Mouse (Mus musculus) liver, postnatal 0 days (tissue): ENCODE measurements at regions not wholly inside any gene's neighbourhood (a gene's known extent, or its start where the extent isn't known, plus 50 kb on each side); places are given as distances from the start of the nearest gene placed in this dataset.

Source experiments
- CTCF ChIP-seq: sonication (generic); IDR thresholded peaks from 2 replicates; pipeline ENCODE4 v1.5.1; 2016; ENCODE audit warnings: antibody characterized with exemption, low read depth
- EP300 ChIP-seq: IDR thresholded peaks from 2 replicates; pipeline ENCODE4 v1.6.1; 2016; ENCODE audit warnings: antibody characterized with exemption, low read depth, mild to moderate bottlenecking

DNA sequence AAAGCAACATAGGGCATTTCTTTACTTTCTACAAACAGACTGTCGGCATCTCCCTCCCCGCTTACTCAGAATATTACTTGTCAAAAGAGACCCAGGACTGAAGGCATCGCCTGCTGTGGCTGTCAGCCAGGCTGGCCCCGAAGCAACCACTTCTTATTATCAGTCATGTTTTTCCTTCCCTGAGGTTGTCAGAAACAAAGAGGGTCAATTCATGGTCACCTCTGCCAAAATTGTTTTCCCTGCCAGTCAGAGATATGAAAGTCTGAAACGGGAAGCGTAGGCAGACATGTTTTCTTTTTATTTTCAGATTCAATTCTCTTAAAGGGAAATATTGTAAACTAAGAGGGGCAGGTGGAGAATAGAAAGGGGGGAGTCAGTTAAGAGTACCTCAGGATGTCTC lies 425.8 kb downstream of the Lrig3 start:
- no peak for TF ChIP-seq CTCF
- TF ChIP-seq EP300, result no peak
